Mouse (Mus musculus): ENCODE results near the gene Trim5.
A peak's percentile ranks its signal among the peaks of the same experiment; 100 is the strongest.
"Not testable (repeated sequence)": the region's sequence is repeated elsewhere in the genome, so short reads cannot be mapped to it uniquely, and the experiment has no call there.

Trim5 gene

GRCm38 (mm10) chr7:104287576-104288443 lies at the start of gene Trim5:
Gene Trim5, minus strand, starts transcription at chr7:104288094.
- DNase-seq (ENCODE audit: low spot score in 2 of 2): not testable (repeated sequence)

DNA sequence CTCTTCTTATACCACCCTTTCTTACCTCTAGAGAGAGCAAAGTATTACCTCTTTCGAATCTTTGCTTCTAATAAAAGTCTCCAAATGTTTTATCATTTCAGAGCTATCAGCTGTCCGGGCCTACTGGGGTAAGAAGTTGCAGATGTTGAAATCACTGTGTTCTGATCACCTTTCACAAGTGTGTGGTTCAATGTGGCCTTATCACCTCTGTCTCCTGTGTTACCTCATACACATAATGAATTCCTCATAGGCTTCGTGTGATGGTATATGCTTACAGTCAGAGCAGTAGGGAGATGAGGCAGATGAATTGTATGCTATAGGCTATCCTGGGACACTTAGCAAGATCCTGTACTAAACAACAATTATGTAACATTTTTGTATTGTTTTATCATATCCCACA lies 47.7 kb upstream of the Trim5 start:
- not testable (repeated sequence) for DNase-seq (ENCODE audit: low spot score in 2 of 2)

- DNase-seq (ENCODE audit: low spot score in 2 of 2): not testable (repeated sequence)
Observed at GRCm38 (mm10) chr7:104329171-104329570, 41.3 kb upstream of the Trim5 start, which contains the start of gene Trim34b. Gene Trim34b, plus strand, starts transcription at chr7:104329471.

DNA sequence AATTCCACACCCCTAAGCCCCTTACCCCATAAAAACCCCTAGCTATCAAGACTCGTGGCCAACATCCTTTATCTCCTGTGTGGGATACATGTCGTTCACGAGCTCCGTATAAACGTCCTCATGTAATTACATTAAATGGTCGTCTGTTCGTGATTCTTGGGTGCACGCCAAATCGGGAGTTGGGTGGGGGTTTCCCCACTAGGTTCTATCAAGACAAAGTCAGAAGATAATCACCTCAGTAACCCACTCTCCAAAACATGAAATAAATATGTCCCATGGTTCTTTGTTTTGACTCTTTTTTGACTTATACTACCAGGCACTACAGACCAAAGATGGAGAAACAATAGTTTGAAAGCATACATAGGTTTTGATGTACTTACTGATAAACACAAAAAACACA lies 34.1 kb upstream of the Trim5 start:
- DNase-seq (ENCODE audit: low spot score in 2 of 2): no peak

- DNase-seq (ENCODE audit: low spot score in 2 of 2): not testable (repeated sequence)
Observed at GRCm38 (mm10) chr7:104315369-104316080, 27.6 kb upstream of the Trim5 start, which contains the start of gene Trim12a. Gene Trim12a, minus strand, starts transcription at chr7:104315466.

GRCm38 (mm10) chr7:104314796-104315353 lies 27.0 kb upstream of the Trim5 start:
- no peak for DNase-seq (ENCODE audit: low spot score in 2 of 2)

DNA sequence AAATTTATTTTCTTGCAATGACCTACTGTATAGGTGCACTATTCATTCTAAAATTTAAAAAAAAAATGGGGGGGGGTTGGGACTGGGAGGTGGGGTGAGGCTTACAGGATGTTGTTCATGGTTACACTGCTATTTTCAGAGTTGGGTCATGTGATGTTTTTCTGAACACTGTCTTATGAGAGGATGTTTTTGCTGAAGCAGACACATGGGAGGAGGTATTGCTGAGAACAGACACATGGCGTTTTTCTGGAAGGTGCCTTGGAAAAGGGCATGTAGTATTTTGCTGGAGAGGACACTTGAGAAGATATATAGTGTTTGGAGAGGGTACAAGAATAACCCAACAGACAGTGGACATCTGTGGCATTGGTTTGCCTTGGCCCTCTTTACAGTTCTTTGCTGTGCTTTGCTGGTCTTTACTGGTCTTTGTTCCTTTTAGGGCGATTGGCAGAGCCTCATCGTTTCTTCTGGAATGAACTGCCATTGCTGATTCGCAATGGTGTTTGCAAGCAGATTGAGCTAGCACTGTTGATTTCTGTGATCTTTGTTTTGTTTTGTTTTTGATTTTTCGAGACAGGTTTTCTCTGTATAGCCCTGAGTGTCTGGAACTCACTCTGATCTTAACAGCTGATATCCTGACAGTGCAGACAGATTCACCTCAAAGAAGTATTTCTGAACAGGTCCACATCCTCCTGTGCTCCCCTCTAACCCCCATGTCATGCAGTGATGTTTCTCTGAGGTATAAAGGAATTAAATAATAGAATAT lies 3.9 kb upstream of the Trim5 start:
- DNase-seq (ENCODE audit: low spot score in 2 of 2): no peak

DNA sequence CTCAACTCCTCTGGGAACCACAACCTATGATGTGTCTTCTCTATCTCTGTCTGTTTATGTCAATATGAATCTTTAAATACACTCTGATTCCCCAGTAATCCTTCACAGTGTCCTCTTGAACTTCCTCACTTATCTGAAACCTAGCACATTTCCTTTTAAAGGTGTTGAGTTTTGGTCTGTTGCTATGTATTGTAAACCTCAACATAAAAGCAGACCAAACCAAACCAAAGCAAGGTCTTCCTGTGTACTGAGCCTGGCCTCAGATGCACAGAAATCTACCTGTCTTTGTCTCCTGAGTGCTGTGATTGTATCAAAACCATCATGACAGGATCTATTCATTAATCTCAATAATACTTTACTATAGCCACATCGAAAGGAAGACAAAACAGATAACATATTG lies 2.7 kb upstream of the Trim5 start:
- DNase-seq (ENCODE audit: low spot score in 2 of 2): no peak

DNA sequence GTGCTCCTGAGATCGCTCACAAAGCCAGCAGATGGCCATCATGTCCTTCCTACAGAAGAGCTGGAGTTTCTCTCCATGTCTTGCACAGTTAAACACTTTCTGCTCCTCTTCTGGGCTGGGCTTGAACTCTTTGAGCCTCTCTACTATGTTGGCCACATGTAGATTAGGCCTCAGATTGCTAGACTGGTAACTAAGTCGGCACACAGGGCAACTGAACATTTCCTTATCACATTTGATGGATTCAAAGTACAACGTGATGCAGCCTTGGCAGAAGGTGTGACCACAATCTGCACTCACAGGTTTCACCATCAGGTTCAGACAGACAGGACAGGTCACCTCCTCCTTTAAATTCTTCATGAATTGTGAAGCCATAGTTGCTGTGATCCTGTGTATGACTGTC lies 8.5 kb downstream of the Trim5 start:
- DNase-seq (ENCODE audit: low spot score in 2 of 2): not testable (repeated sequence)

DNA sequence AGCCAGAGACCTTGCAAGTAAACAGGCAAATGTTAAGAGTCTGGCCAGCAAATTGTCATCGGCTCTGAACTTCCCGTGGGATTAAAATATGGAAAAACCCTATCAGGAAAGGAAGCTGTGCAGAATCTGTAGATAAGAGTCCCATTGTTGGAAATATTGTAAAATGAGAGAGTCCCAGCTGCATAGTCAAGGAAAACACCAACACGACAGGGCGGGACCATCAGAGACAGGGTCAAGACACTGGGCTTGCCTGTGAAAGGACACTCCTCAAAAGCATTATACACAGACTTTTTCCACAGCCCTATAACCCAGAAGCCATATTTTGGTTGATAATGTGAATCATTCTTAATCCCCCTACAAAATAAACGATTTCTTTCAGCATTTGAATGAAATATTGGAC lies 22.6 kb downstream of the Trim5 start:
- DNase-seq (ENCODE audit: low spot score in 2 of 2): not testable (repeated sequence)

DNA sequence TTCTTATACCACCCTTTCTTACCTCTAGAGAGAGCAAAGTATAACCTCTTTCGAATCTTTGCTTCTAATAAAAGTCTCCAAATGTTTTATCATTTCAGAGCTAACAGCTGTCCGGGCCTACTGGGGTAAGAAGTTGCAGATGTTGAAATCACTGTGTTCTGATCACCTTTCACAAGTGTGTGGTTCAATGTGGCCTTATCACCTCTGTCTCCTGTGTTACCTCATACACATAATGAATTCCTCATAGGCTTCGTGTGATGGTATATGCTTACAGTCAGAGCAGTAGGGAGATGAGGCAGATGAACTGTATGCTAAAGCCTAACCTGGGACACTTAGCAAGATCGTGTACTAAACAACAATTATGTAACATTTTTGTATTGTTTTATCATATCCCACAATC lies 27.5 kb downstream of the Trim5 start:
- DNase-seq (ENCODE audit: low spot score in 2 of 2): not testable (repeated sequence)

GRCm38 (mm10) chr7:104244287-104245181 lies 43.4 kb downstream of the Trim5 start, which contains the start of gene Trim34a:
Gene Trim34a, plus strand, starts transcription at chr7:104244457.
- DNase-seq (ENCODE audit: low spot score in 2 of 2): peak in 1 of 2 experiments; percentile 2

DNA sequence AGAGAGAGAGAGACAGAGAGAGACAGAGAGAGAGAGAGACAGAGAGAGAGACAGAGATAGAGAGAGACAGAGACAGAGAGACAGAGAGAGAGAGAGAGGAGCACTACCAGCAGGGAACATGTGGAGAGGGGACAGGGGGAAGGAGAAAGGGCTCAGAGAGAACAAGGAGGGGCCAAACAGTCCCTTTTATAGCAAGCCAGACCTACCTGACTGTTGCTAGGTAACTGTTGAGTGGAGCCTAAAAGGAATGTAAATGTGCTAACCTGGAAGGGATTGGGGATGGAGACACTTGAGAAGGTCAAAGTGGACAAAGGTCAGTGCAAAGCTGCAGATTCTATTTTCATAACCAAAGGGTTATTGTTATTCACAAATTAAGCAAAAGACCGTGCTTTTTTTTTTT lies 44.3 kb downstream of the Trim5 start:
- DNase-seq (ENCODE audit: low spot score in 2 of 2): no peak

DNA sequence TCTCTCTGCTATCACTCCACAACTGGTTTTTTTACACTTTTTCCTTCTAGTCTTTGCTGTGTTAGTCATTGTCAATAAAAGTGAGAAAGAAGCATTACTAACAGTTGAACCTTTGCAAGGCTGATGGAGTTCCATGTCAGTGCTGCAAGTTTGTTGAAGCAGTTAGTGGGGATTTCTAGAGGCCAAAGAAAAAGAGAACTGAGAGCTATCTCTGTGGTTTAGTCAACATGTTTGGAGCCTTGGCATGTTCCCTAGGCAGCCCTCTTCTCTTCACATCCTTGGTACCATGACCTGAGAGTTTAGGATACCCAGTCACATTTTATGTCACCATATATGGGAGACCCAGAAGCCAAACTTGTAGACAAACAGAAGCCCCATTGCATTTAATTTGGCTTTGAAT lies 47.0 kb downstream of the Trim5 start:
- no peak for DNase-seq (ENCODE audit: low spot score in 2 of 2)

- no peak for DNase-seq (ENCODE audit: low spot score in 2 of 2)
Observed at GRCm38 (mm10) chr7:104231203-104231602, 56.7 kb downstream of the Trim5 start.

- DNase-seq (ENCODE audit: low spot score in 2 of 2): peak in 1 of 2 experiments; percentile 3
Observed at GRCm38 (mm10) chr7:104218701-104219569, 69.0 kb downstream of the Trim5 start, which contains the start of gene Trim6. Gene Trim6, plus strand, starts transcription at chr7:104218793.

DNA sequence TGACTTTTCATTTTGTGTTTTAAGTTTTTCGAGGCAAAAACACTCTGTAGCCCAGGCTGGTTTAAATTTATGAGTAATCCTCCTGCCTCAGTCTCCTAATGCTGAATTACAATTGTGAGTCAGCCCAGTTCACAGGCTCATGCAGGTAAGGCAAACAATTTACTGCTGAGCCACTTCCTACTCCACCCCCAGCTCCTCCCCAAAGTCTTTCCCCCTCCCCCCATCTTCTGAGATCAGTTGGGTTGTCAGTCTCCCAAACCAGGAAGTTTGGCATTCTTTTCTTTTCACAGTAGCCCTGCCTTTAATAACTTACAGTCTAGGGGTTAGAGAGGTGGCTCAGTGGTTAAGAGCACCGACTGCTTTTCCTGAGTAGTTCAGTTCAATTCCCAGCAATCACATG lies 70.0 kb downstream of the Trim5 start:
- DNase-seq (ENCODE audit: low spot score in 2 of 2): no peak

DNA sequence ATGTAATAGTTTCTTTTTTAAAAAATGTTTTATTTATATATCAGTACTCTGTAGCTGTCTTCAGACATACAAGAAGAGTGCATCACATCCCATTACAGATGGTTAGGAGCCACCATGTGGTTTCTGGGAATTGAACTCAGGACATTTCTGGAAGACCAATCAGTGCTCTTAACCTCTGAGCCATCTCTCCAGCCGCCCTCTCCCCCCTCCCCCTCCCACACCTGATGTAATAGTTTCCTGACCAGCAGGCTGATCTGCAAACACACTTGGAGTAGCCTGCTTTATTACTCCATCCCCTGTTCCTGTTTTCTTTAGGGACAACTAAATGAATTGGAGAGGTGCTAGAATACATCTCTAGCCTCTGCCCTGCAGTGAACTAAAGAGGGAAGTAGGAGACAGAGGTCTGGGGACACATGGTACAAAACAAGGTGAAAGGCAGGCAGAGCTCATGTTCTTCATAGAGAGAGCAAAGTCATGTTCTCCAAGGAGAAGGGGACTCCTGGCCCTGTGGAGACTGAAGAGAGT lies 71.8 kb downstream of the Trim5 start:
- no peak for DNase-seq (ENCODE audit: low spot score in 2 of 2)

All from frontal cortex, postnatal 36 days (tissue).